Mouse (Mus musculus) cerebellum, adult 2 months (tissue): ENCODE data around the gene Syp. TPM values are rescaled to one million over a fixed set of nuclear protein-coding genes. Genes with fewer than 3 reads are reported as not detected.

Experiments used
- DNase-seq, 2 experiments: peaks; one replicate each; pipeline ENCODE4 v3.0.0; 2021
- H3K27ac ChIP-seq: fragments of 200-500 bp; 2 replicates; pipeline ENCODE4 v1.5.1; 2012; ENCODE audit warnings: low read length, control low read depth, inconsistent platforms; ENCODE audit not compliant: insufficient read depth
- H3K27me3 ChIP-seq: fragments of 200-500 bp; 2 replicates; pipeline ENCODE4 v1.6.1; 2012; ENCODE audit warnings: inconsistent platforms, mild to moderate bottlenecking, low read length, moderate library complexity; ENCODE audit not compliant: control insufficient read depth, insufficient read depth
- H3K4me1 ChIP-seq: fragments of 200-500 bp; 2 replicates; pipeline ENCODE4 v1.6.1; 2011; ENCODE audit warnings: low read length; ENCODE audit not compliant: control insufficient read depth, insufficient read depth
- H3K4me3 ChIP-seq: fragments of 200-500 bp; replicated peaks from 2 replicates; pipeline ENCODE3; 2011; ENCODE audit warnings: mild to moderate bottlenecking, low read depth, low read length, control low read depth; ENCODE audit not compliant: insufficient read depth
- CTCF ChIP-seq: fragments of 200-500 bp; IDR thresholded peaks from 2 replicates; pipeline ENCODE4 v1.5.1; 2011; ENCODE audit warnings: low read depth, mild to moderate bottlenecking, control low read depth, low read length, moderate library complexity, borderline replicate concordance; ENCODE audit not compliant: insufficient read depth
- POLR2A ChIP-seq: fragments of 200-500 bp; IDR thresholded peaks from 2 replicates; pipeline ENCODE4 v1.6.1; 2011; ENCODE audit warnings: low read length, control low read depth, borderline replicate concordance; ENCODE audit not compliant: insufficient read depth
- WGBS: fragments of 180-500 bp; shearing (Covaris S2); methylation state at CpG from one replicate; pipeline ENCODE4 v1.1.7; 2018; 5-methylcytosine and 5-hydroxymethylcytosine counted together
- polyA plus RNA-seq: library from polyadenylated mRNA; depleted of rRNA; stranded (reverse); fragments of >200 nt; gene quantifications from 2 replicates; pipeline ENCODE4 v1.2.3, GENCODE M21; 2012

The Syp gene
- polyA plus RNA-seq, 1 experiment, result 945 TPM

DNA sequence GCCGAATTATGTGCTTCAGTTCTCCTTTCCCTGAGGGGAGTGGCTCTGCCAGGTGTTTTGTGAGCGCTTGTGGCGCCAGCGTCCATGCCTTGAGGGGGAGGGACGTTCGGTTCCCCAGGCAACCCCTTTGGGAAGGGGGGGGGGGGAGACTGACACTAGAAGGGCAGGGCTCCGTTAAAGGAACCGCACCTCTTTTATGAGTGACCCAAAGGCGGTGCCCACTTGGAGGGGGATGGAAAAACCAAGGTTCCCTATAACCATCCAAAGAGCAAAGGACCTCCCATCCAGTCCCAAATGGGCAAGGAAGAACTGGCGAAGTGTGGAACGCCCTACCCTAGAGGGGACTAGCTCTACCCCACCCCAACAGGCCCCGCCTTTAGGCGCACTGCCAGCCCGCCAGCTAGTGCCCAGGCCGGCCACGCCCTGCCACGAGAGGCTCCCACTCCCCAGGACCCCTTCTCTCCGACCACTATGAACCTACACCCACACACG, 32.2 kb downstream of the Syp start:
- peak in 1 of 2 experiments; percentile 56 for DNase-seq
- Histone ChIP-seq H3K27me3 (no peaks in the 10 kb centered on the region), H3K27ac (no peak overlapping the region; the same call in 1 of the 2 replicates), H3K4me1 (peaks cover 7% of the 10 kb centered on the region), H3K4me3 (peak overlapping the region; percentile 58)
- no peak for TF ChIP-seq POLR2A
- TF ChIP-seq CTCF, result no peak
- WGBS, result 27% methylated on average over 19 of the region's 19 CpGs

DNA sequence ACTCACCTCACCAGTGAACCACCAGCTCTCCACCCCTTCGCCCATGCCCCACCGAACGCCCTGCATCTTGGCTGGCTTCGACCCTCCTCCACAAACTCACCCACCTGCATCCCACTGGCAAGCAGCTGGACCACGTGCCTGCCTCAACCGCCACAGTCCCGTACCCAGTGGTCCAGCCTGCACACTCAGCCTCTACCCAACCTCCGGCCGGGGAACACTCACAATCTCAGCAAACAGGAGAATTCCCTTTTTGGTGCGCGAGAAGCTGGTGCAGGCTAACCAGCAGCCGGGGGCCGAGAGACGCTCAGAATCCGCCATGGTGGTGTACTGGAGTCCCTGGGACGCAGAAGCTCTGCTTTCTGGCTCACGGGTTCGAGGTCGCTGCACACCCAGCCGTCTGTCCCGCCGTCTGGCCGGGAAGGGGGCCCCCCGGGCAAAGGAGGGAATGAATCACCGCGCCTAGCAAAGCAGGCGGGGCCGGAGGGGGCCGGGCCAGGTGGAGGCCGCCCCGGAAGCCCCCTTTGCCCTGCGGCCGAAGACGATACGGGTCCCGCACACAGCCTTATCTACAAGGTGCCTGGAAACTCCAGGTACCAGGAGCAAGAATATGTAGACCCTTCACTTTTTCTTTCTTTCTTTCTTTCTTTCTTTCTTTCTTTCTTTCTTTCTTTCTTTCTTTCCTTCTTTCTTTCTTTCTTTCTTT, 32.8 kb downstream of the Syp start, which contains the start of gene Plp2:
Plp2 (minus strand) TSS at position 470 of the 703 bp plus-strand sequence.
- H3K27ac ChIP-seq, result no peak within 1 kb of the TSS; the same call in none of the 2 replicates
- peak in 1 of 2 experiments; percentile 23 for DNase-seq
- peak within 1 kb of the TSS; percentile 58 for H3K4me3 ChIP-seq
- 14% methylated on average over 36 of the region's 36 CpGs for WGBS
- TF ChIP-seq POLR2A (no peak), CTCF (no peak)
- no peaks in the 10 kb centered on the region for H3K27me3 ChIP-seq
- peaks cover 3% of the 10 kb centered on the region for H3K4me1 ChIP-seq

- WGBS, result 78% methylated on average over 6 of the region's 6 CpGs
- H3K27ac ChIP-seq, result no peak overlapping the region
- H3K4me1 ChIP-seq, result peaks cover 3% of the 10 kb centered on the region; the same call in 1 of the 2 replicates
- no peaks in the 10 kb centered on the region for H3K27me3 ChIP-seq
- no peak for DNase-seq
- no peak overlapping the region for H3K4me3 ChIP-seq
- TF ChIP-seq CTCF (no peak), POLR2A (no peak)
These were observed 34.5 kb downstream of the Syp start for GRCm38 (mm10) chrX:7672739-7673138.

- Histone ChIP-seq H3K27ac (no peak overlapping the region), H3K4me1 (peaks cover 3% of the 10 kb centered on the region; the same call in 1 of the 2 replicates), H3K4me3 (no peak overlapping the region), H3K27me3 (no peaks in the 10 kb centered on the region)
- TF ChIP-seq POLR2A (no peak), CTCF (no peak)
- 76% methylated on average over 12 of the region's 12 CpGs for WGBS
- DNase-seq, result no peak
These were observed 35.5 kb downstream of the Syp start for GRCm38 (mm10) chrX:7673578-7674281.

GRCm38 (mm10) chrX:7674284-7675000, 36.2 kb downstream of the Syp start:
- Histone ChIP-seq H3K4me3 (peak overlapping the region; percentile 46), H3K27ac (no peak overlapping the region), H3K4me1 (peaks cover 3% of the 10 kb centered on the region; the same call in 1 of the 2 replicates), H3K27me3 (no peaks in the 10 kb centered on the region)
- TF ChIP-seq CTCF (no peak), POLR2A (no peak)
- no peak for DNase-seq
- 40% methylated on average over 28 of the region's 28 CpGs for WGBS

DNA sequence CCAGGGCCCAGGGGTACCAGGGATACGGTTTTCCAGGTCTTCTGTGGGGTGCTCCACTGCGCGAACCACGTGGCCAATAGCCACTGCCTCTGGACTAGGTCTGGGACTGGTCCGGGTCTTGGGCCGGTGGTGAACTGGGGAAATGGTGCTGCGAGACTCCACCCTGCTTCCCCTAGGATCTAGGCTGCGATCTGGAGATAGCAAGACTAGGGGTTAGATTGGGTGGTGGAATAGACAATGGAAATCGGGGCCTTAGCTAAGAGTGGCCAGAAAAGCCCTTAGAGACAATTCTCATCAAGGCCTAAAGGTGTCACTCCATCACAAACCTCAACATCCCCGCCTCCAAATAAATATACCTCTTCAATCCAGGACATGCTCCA, 36.7 kb downstream of the Syp start:
- TF ChIP-seq POLR2A (no peak), CTCF (no peak)
- H3K4me1 ChIP-seq, result peaks cover 3% of the 10 kb centered on the region; the same call in 1 of the 2 replicates
- peak overlapping the region; percentile 46 for H3K4me3 ChIP-seq
- H3K27me3 ChIP-seq, result no peaks in the 10 kb centered on the region
- WGBS, result 22% methylated on average over 10 of the region's 10 CpGs
- no peak overlapping the region for H3K27ac ChIP-seq
- DNase-seq, result peak in 1 of 2 experiments; percentile 23

GRCm38 (mm10) chrX:7678986-7679385, 40.7 kb downstream of the Syp start:
- DNase-seq, result no peak
- Histone ChIP-seq H3K4me1 (peaks cover 8% of the 10 kb centered on the region), H3K4me3 (no peak overlapping the region), H3K27me3 (no peaks in the 10 kb centered on the region), H3K27ac (no peak overlapping the region)
- TF ChIP-seq POLR2A, result no peak
- TF ChIP-seq CTCF, result no peak
- WGBS, result 44% methylated on average over 3 of the region's 3 CpGs
